Comparison of ENCODE assay signal across 8 mouse cellular contexts in genomic region chr11:69117737-69118695, GRCm38 (mm10). TPM values are rescaled to one million over a fixed set of nuclear protein-coding genes. Genes with fewer than 3 reads are reported as not detected.
DNase-seq lines count a peak whose midpoint lies in the region; ATAC-seq and TF ChIP-seq lines count a peak whose summit lies in the region.

No protein-coding gene starts in this region.

- peak overlapping the region; percentile 96 for H3K4me2 ChIP-seq in forebrain, postnatal 0 days (ENCODE audit: low read depth)
- H3K4me2 ChIP-seq in hindbrain, postnatal 0 days (ENCODE audit: low read depth, low read length): peak overlapping the region; percentile 97
- H3K4me2 ChIP-seq in limb, embryonic 15.5 days: peak overlapping the region; percentile 97
- peak overlapping the region; percentile 82 for H3K4me2 ChIP-seq in midbrain, embryonic 14.5 days (ENCODE audit: low read length)

- H3K27ac ChIP-seq in cerebellum, adult 2 months (ENCODE audit: insufficient read depth, low read length): peak overlapping the region; percentile 83
- H3K27ac ChIP-seq in forebrain, postnatal 0 days (ENCODE audit: low read depth, low read length): peak overlapping the region; percentile 74
- peak overlapping the region; percentile 78 for H3K27ac ChIP-seq in hindbrain, postnatal 0 days
- H3K27ac ChIP-seq in limb, embryonic 15.5 days: peak overlapping the region; percentile 90
- H3K27ac ChIP-seq in midbrain, embryonic 14.5 days (replicated peaks; ENCODE audit: low read depth, low read length): peak overlapping the region; percentile 37

- H3K9ac ChIP-seq in forebrain, postnatal 0 days: peak overlapping the region; percentile 60
- peak overlapping the region; percentile 78 for H3K9ac ChIP-seq in hindbrain, postnatal 0 days (replicated peaks; ENCODE audit: low read length)
- peak overlapping the region; percentile 70 for H3K9ac ChIP-seq in limb, embryonic 15.5 days
- H3K9ac ChIP-seq in midbrain, embryonic 14.5 days (replicated peaks; ENCODE audit: low read length): peak overlapping the region; percentile 73

- peak overlapping the region; percentile 86 for H3K4me3 ChIP-seq in cerebellum, adult 2 months (replicated peaks; ENCODE audit: insufficient read depth, low read depth, low read length)
- H3K4me3 ChIP-seq in forebrain, postnatal 0 days (ENCODE audit: low read depth, low read length): peak overlapping the region; percentile 70
- H3K4me3 ChIP-seq in hindbrain, postnatal 0 days (ENCODE audit: low read length): peak overlapping the region; percentile 83
- peak overlapping the region; percentile 76 for H3K4me3 ChIP-seq in limb, embryonic 15.5 days
- H3K4me3 ChIP-seq in midbrain, embryonic 14.5 days (replicated peaks; ENCODE audit: low read depth, low read length): peak overlapping the region; percentile 67

- H3K9me3 ChIP-seq in forebrain, postnatal 0 days (ENCODE audit: low read length): no peaks in the 10 kb centered on the region
- H3K9me3 ChIP-seq in hindbrain, postnatal 0 days (ENCODE audit: low read length): no peaks in the 10 kb centered on the region
- no peaks in the 10 kb centered on the region for H3K9me3 ChIP-seq in limb, embryonic 15.5 days
- no peaks in the 10 kb centered on the region for H3K9me3 ChIP-seq in midbrain, embryonic 14.5 days (ENCODE audit: control insufficient read depth, low read length)

- ATAC-seq in forebrain, postnatal 0 days: peak; percentile 7; the same call in 1 of the 2 replicates
- 0 out of 2 replicates have a peak, but pooled peaks have one; percentile 10 for ATAC-seq in hindbrain, postnatal 0 days
- ATAC-seq in limb, embryonic 15.5 days (ENCODE audit: insufficient number of reproducible peaks, low FRiP score, low TSS enrichment, low read depth): no peak
- no peak for ATAC-seq in midbrain, embryonic 14.5 days (ENCODE audit: low FRiP score, low TSS enrichment)

- TF ChIP-seq CTCF in cerebellum, adult 2 months (IDR thresholded peaks at IDR 0.05; ENCODE audit: borderline replicate concordance, insufficient read depth, low read depth, low read length): no peak
- TF ChIP-seq CTCF in forebrain, postnatal 0 days (IDR thresholded peaks at IDR 0.05; ENCODE audit: low read depth): no peak
- TF ChIP-seq CTCF in hindbrain, postnatal 0 days (IDR thresholded peaks at IDR 0.05; ENCODE audit: low read depth): no peak

- no peak for TF ChIP-seq POLR2A in cerebellum, adult 2 months (IDR thresholded peaks at IDR 0.05; ENCODE audit: borderline replicate concordance, insufficient read depth, low read length)

- H3K4me1 ChIP-seq in cerebellum, adult 2 months (ENCODE audit: control insufficient read depth, insufficient read depth, low read length): no peaks in the 10 kb centered on the region
- H3K4me1 ChIP-seq in forebrain, postnatal 0 days (ENCODE audit: insufficient read depth): peaks cover 18% of the 10 kb centered on the region
- H3K4me1 ChIP-seq in hindbrain, postnatal 0 days (ENCODE audit: insufficient read depth, low read length): peaks cover 15% of the 10 kb centered on the region
- H3K4me1 ChIP-seq in limb, embryonic 15.5 days: peaks cover 47% of the 10 kb centered on the region
- peaks cover 27% of the 10 kb centered on the region for H3K4me1 ChIP-seq in midbrain, embryonic 14.5 days (ENCODE audit: control insufficient read depth, insufficient read depth, low read length)

- peak; percentile 44 to 64 for DNase-seq in frontal cortex, postnatal 36 days (ENCODE audit: low spot score in 2 of 2)
- no peak for DNase-seq in frontal cortex, adult 2 months (ENCODE audit: extremely low spot score in 1 of 2, low spot score in 1 of 2)
- DNase-seq in cerebellum, adult 2 months: peak; percentile 74 to 79
- peak; percentile 46 for DNase-seq in forebrain, postnatal 0 days
- DNase-seq in hindbrain, postnatal 0 days (ENCODE audit: low spot score): peak; percentile 48
- DNase-seq in midbrain, embryonic 14.5 days: peak; percentile 69
- peak; percentile 61 to 86 for DNase-seq in spleen, postnatal 4 days (ENCODE audit: low spot score in 2 of 2)

- no peaks in the 10 kb centered on the region for H3K27me3 ChIP-seq in cerebellum, adult 2 months (ENCODE audit: control insufficient read depth, insufficient read depth, low read length)
- H3K27me3 ChIP-seq in forebrain, postnatal 0 days (ENCODE audit: insufficient read depth, low read length): no peaks in the 10 kb centered on the region
- H3K27me3 ChIP-seq in hindbrain, postnatal 0 days (ENCODE audit: insufficient read depth, low read length): no peaks in the 10 kb centered on the region
- 0 out of 2 replicates have a peak, but pooled peaks cover 2% of the 10 kb centered on the region for H3K27me3 ChIP-seq in limb, embryonic 15.5 days
- H3K27me3 ChIP-seq in midbrain, embryonic 14.5 days (ENCODE audit: control insufficient read depth, insufficient read depth, low read length): peaks cover 8% of the 10 kb centered on the region; the same call in 1 of the 2 replicates

- under 1% methylated on average over 45 of the region's 45 CpGs for whole genome bisulfite sequencing in cerebellum, adult 2 months
- WGBS in forebrain, postnatal 0 days: 1% methylated on average over 45 of the region's 45 CpGs
- under 1% methylated on average over 45 of the region's 45 CpGs for WGBS in hindbrain, postnatal 0 days
- WGBS in limb, embryonic 15.5 days: under 1% methylated on average over 45 of the region's 45 CpGs
- under 1% methylated on average over 45 of the region's 45 CpGs for WGBS in midbrain, embryonic 14.5 days

- no peaks in the 10 kb centered on the region for H3K36me3 ChIP-seq in forebrain, postnatal 0 days (ENCODE audit: insufficient read depth)
- no peaks in the 10 kb centered on the region for H3K36me3 ChIP-seq in hindbrain, postnatal 0 days (ENCODE audit: insufficient read depth, low read length)
- no peaks in the 10 kb centered on the region for H3K36me3 ChIP-seq in limb, embryonic 15.5 days
- H3K36me3 ChIP-seq in midbrain, embryonic 14.5 days (ENCODE audit: control insufficient read depth, insufficient read depth, low read length): no peaks in the 10 kb centered on the region

RNA-seq across cellular contexts. Expression of gene Hes7, which starts 2.2 kb away (rescaled TPM):
- 0.78 and 0.86 TPM in 2 replicates for polyA plus RNA-seq in frontal cortex, adult 2 months (2012; rRNA removed)
- 0.44 and 0.59 TPM in 2 replicates for polyA plus RNA-seq in cerebellum, adult 2 months (2012; rRNA removed)
- 1.2 and 1.6 TPM in 2 replicates for total RNA-seq in forebrain, postnatal 0 days (2014; rRNA removed)
- 1.1 and 1.3 TPM in 2 replicates for polyA plus RNA-seq in forebrain, postnatal 0 days (2015; fragmentation: Nextera tagmentation; extraction: Ambion mirVana)
- 1.4 and 2.5 TPM in 2 replicates for total RNA-seq in hindbrain, postnatal 0 days (2014; rRNA removed)
- 1.3 and 1.9 TPM in 2 replicates for polyA plus RNA-seq in hindbrain, postnatal 0 days (2015; fragmentation: Nextera tagmentation; extraction: Ambion mirVana)
- polyA plus RNA-seq in limb, embryonic 15.5 days (2015; fragmentation: Nextera tagmentation; extraction: Ambion mirVana): 0.58 and 0.68 TPM in 2 replicates
- polyA plus RNA-seq in midbrain, embryonic 14.5 days (2014; fragmentation: Nextera tagmentation; extraction: Ambion mirVana): 0.26 and 0.78 TPM in 2 replicates

RNA-seq across cellular contexts. Expression of gene 9130213A22Rik, which starts 4.4 kb away (rescaled TPM):
- 1.8 and 1.9 TPM in 2 replicates for polyA plus RNA-seq in frontal cortex, adult 2 months (2012; rRNA removed)
- 1.3 and 1.4 TPM in 2 replicates for polyA plus RNA-seq in cerebellum, adult 2 months (2012; rRNA removed)
- total RNA-seq in forebrain, postnatal 0 days (2014; rRNA removed): 0.23 and 0.62 TPM in 2 replicates
- 0.58 and 0.69 TPM in 2 replicates for polyA plus RNA-seq in forebrain, postnatal 0 days (2015; fragmentation: Nextera tagmentation; extraction: Ambion mirVana)
- total RNA-seq in hindbrain, postnatal 0 days (2014; rRNA removed): 1.2 and 1.4 TPM in 2 replicates
- 1.0 and 1.2 TPM in 2 replicates for polyA plus RNA-seq in hindbrain, postnatal 0 days (2015; fragmentation: Nextera tagmentation; extraction: Ambion mirVana)
- polyA plus RNA-seq in limb, embryonic 15.5 days (2015; fragmentation: Nextera tagmentation; extraction: Ambion mirVana): 0.40 and 0.49 TPM in 2 replicates
- polyA plus RNA-seq in midbrain, embryonic 14.5 days (2014; fragmentation: Nextera tagmentation; extraction: Ambion mirVana): 0.22 and 0.23 TPM in 2 replicates

RNA-seq across cellular contexts. Expression of gene Aloxe3, which starts 7.7 kb away (rescaled TPM):
- 5.1 and 8.0 TPM in 2 replicates for polyA plus RNA-seq in frontal cortex, adult 2 months (2012; rRNA removed)
- polyA plus RNA-seq in cerebellum, adult 2 months (2012; rRNA removed): 10.8 and 16.0 TPM in 2 replicates
- 10.0 and 11.6 TPM in 2 replicates for total RNA-seq in forebrain, postnatal 0 days (2014; rRNA removed)
- 8.5 and 14.9 TPM in 2 replicates for polyA plus RNA-seq in forebrain, postnatal 0 days (2015; fragmentation: Nextera tagmentation; extraction: Ambion mirVana)
- 12.5 and 14.2 TPM in 2 replicates for total RNA-seq in hindbrain, postnatal 0 days (2014; rRNA removed)
- polyA plus RNA-seq in hindbrain, postnatal 0 days (2015; fragmentation: Nextera tagmentation; extraction: Ambion mirVana): 13.0 and 13.5 TPM in 2 replicates
- 11.7 and 14.9 TPM in 2 replicates for polyA plus RNA-seq in limb, embryonic 15.5 days (2015; fragmentation: Nextera tagmentation; extraction: Ambion mirVana)
- 2.8 and 3.2 TPM in 2 replicates for polyA plus RNA-seq in midbrain, embryonic 14.5 days (2014; fragmentation: Nextera tagmentation; extraction: Ambion mirVana)

RNA-seq across cellular contexts. Expression of gene Per1, which starts 23.0 kb away (rescaled TPM):
- polyA plus RNA-seq in frontal cortex, adult 2 months (2012; rRNA removed): 42.7 and 55.8 TPM in 2 replicates
- 34.4 and 37.2 TPM in 2 replicates for polyA plus RNA-seq in cerebellum, adult 2 months (2012; rRNA removed)
- total RNA-seq in forebrain, postnatal 0 days (2014; rRNA removed): 16.5 and 38.3 TPM in 2 replicates
- 15.2 and 16.7 TPM in 2 replicates for polyA plus RNA-seq in forebrain, postnatal 0 days (2015; fragmentation: Nextera tagmentation; extraction: Ambion mirVana)
- total RNA-seq in hindbrain, postnatal 0 days (2014; rRNA removed): 24.4 and 27.1 TPM in 2 replicates
- 11.9 and 15.9 TPM in 2 replicates for polyA plus RNA-seq in hindbrain, postnatal 0 days (2015; fragmentation: Nextera tagmentation; extraction: Ambion mirVana)
- polyA plus RNA-seq in limb, embryonic 15.5 days (2015; fragmentation: Nextera tagmentation; extraction: Ambion mirVana): 24.3 and 28.9 TPM in 2 replicates
- polyA plus RNA-seq in midbrain, embryonic 14.5 days (2014; fragmentation: Nextera tagmentation; extraction: Ambion mirVana): 9.3 and 13.1 TPM in 2 replicates

RNA-seq across cellular contexts. Expression of gene Vamp2, which starts 29.7 kb away (rescaled TPM):
- 1,200 and 1,339 TPM in 2 replicates for polyA plus RNA-seq in frontal cortex, adult 2 months (2012; rRNA removed)
- 672 and 700 TPM in 2 replicates for polyA plus RNA-seq in cerebellum, adult 2 months (2012; rRNA removed)
- total RNA-seq in forebrain, postnatal 0 days (2014; rRNA removed): 76.8 and 104 TPM in 2 replicates
- 500 and 554 TPM in 2 replicates for polyA plus RNA-seq in forebrain, postnatal 0 days (2015; fragmentation: Nextera tagmentation; extraction: Ambion mirVana)
- total RNA-seq in hindbrain, postnatal 0 days (2014; rRNA removed): 146 and 148 TPM in 2 replicates
- 417 and 489 TPM in 2 replicates for polyA plus RNA-seq in hindbrain, postnatal 0 days (2015; fragmentation: Nextera tagmentation; extraction: Ambion mirVana)
- 95.0 and 103 TPM in 2 replicates for polyA plus RNA-seq in limb, embryonic 15.5 days (2015; fragmentation: Nextera tagmentation; extraction: Ambion mirVana)
- 258 and 260 TPM in 2 replicates for polyA plus RNA-seq in midbrain, embryonic 14.5 days (2014; fragmentation: Nextera tagmentation; extraction: Ambion mirVana)

Comparison
In these comparisons a context has a peak if more than half of its experiments do, and no peak if none do; other contexts are left out.
1. DNase-seq: peak in frontal cortex, postnatal 36 days (2 of 2), cerebellum, adult 2 months (2 of 2), forebrain, postnatal 0 days (single experiment), hindbrain, postnatal 0 days (single experiment), midbrain, embryonic 14.5 days (single experiment) and spleen, postnatal 4 days (2 of 2); none in frontal cortex, adult 2 months (0 of 2).
2. H3K27ac ChIP-seq: peak in every context shown above with its lines; median percentile 90 in limb, embryonic 15.5 days; 83 in cerebellum, adult 2 months; 78 in hindbrain, postnatal 0 days; 74 in forebrain, postnatal 0 days; 37 in midbrain, embryonic 14.5 days.
3. ATAC-seq: peak in forebrain, postnatal 0 days (single experiment) and hindbrain, postnatal 0 days (single experiment); none in limb, embryonic 15.5 days (single experiment) and midbrain, embryonic 14.5 days (single experiment).
4. Peak in every context shown above with its lines, with median percentiles within 50 percentile points of each other: H3K4me3 ChIP-seq, H3K4me2 ChIP-seq and H3K9ac ChIP-seq.